Mouse (Mus musculus): Measurements from ENCODE around the gene Fam171a1. TPM values are rescaled to one million over a fixed set of nuclear protein-coding genes. Genes with fewer than 3 reads are reported as not detected.

Fam171a1 gene
- polyA plus RNA-seq, 1 experiment = 0.01 TPM

- no peak overlapping the region for H3K4me3 ChIP-seq (replicated peaks)
- no peaks in the 10 kb centered on the region for H3K36me3 ChIP-seq (ENCODE audit: control insufficient read depth)
- no peaks in the 10 kb centered on the region for H3K27me3 ChIP-seq (ENCODE audit: control insufficient read depth)
- no peaks in the 10 kb centered on the region for H3K9me3 ChIP-seq (ENCODE audit: control insufficient read depth, low read length)
- no peak for TF ChIP-seq TAL1 (IDR thresholded peaks at IDR 0.05; ENCODE audit: low read length)
- TF ChIP-seq GATA1 (IDR thresholded peaks at IDR 0.05; ENCODE audit: low read length) = no peak
- no peaks in the 10 kb centered on the region for H3K4me1 ChIP-seq (ENCODE audit: control insufficient read depth)
These were observed 33.6 kb downstream of the Fam171a1 start for GRCm38 (mm10) chr2:3147550-3148157.

GRCm38 (mm10) chr2:3148731-3149130, 34.7 kb downstream of the Fam171a1 start:
- no peak for TF ChIP-seq GATA1 (IDR thresholded peaks at IDR 0.05; ENCODE audit: low read length)
- no peak for TF ChIP-seq TAL1 (IDR thresholded peaks at IDR 0.05; ENCODE audit: low read length)
- Histone ChIP-seq H3K36me3 (ENCODE audit: control insufficient read depth) (no peaks in the 10 kb centered on the region), H3K4me3 (replicated peaks) (no peak overlapping the region), H3K4me1 (ENCODE audit: control insufficient read depth) (no peaks in the 10 kb centered on the region), H3K9me3 (ENCODE audit: control insufficient read depth, low read length) (no peaks in the 10 kb centered on the region), H3K27me3 (ENCODE audit: control insufficient read depth) (no peaks in the 10 kb centered on the region)

GRCm38 (mm10) chr2:3150324-3150723, 36.3 kb downstream of the Fam171a1 start:
- no peaks in the 10 kb centered on the region for H3K36me3 ChIP-seq (ENCODE audit: control insufficient read depth)
- no peaks in the 10 kb centered on the region for H3K9me3 ChIP-seq (ENCODE audit: control insufficient read depth, low read length)
- no peaks in the 10 kb centered on the region for H3K27me3 ChIP-seq (ENCODE audit: control insufficient read depth)
- H3K4me3 ChIP-seq (replicated peaks) = no peak overlapping the region
- TF ChIP-seq GATA1 (IDR thresholded peaks at IDR 0.05; ENCODE audit: low read length) (no peak), TAL1 (IDR thresholded peaks at IDR 0.05; ENCODE audit: low read length) (no peak)
- H3K4me1 ChIP-seq (ENCODE audit: control insufficient read depth) = no peaks in the 10 kb centered on the region

GRCm38 (mm10) chr2:3151336-3151735, 37.3 kb downstream of the Fam171a1 start:
- Histone ChIP-seq H3K27me3 (ENCODE audit: control insufficient read depth) (no peaks in the 10 kb centered on the region), H3K9me3 (ENCODE audit: control insufficient read depth, low read length) (no peaks in the 10 kb centered on the region), H3K36me3 (ENCODE audit: control insufficient read depth) (no peaks in the 10 kb centered on the region), H3K4me3 (replicated peaks) (no peak overlapping the region), H3K4me1 (ENCODE audit: control insufficient read depth) (no peaks in the 10 kb centered on the region)
- TF ChIP-seq GATA1 (IDR thresholded peaks at IDR 0.05; ENCODE audit: low read length) (no peak), TAL1 (IDR thresholded peaks at IDR 0.05; ENCODE audit: low read length) (no peak)

GRCm38 (mm10) chr2:3154091-3154665, 40.2 kb downstream of the Fam171a1 start:
- Histone ChIP-seq H3K27me3 (ENCODE audit: control insufficient read depth) (no peaks in the 10 kb centered on the region), H3K36me3 (ENCODE audit: control insufficient read depth) (no peaks in the 10 kb centered on the region), H3K4me1 (ENCODE audit: control insufficient read depth) (no peaks in the 10 kb centered on the region), H3K9me3 (ENCODE audit: control insufficient read depth, low read length) (no peaks in the 10 kb centered on the region), H3K4me3 (replicated peaks) (no peak overlapping the region)
- no peak for TF ChIP-seq GATA1 (IDR thresholded peaks at IDR 0.05; ENCODE audit: low read length)
- TF ChIP-seq TAL1 (IDR thresholded peaks at IDR 0.05; ENCODE audit: low read length) = no peak

GRCm38 (mm10) chr2:3154986-3155385, 41.0 kb downstream of the Fam171a1 start:
- Histone ChIP-seq H3K9me3 (ENCODE audit: control insufficient read depth, low read length) (no peaks in the 10 kb centered on the region), H3K27me3 (ENCODE audit: control insufficient read depth) (no peaks in the 10 kb centered on the region), H3K4me1 (ENCODE audit: control insufficient read depth) (no peaks in the 10 kb centered on the region), H3K4me3 (replicated peaks) (no peak overlapping the region), H3K36me3 (ENCODE audit: control insufficient read depth) (no peaks in the 10 kb centered on the region)
- TF ChIP-seq GATA1 (IDR thresholded peaks at IDR 0.05; ENCODE audit: low read length) (no peak), TAL1 (IDR thresholded peaks at IDR 0.05; ENCODE audit: low read length) (no peak)

- Histone ChIP-seq H3K9me3 (ENCODE audit: control insufficient read depth, low read length) (no peaks in the 10 kb centered on the region), H3K27me3 (ENCODE audit: control insufficient read depth) (no peaks in the 10 kb centered on the region), H3K4me1 (ENCODE audit: control insufficient read depth) (no peaks in the 10 kb centered on the region), H3K36me3 (ENCODE audit: control insufficient read depth) (no peaks in the 10 kb centered on the region), H3K4me3 (replicated peaks) (no peak overlapping the region)
- no peak for TF ChIP-seq TAL1 (IDR thresholded peaks at IDR 0.05; ENCODE audit: low read length)
- TF ChIP-seq GATA1 (IDR thresholded peaks at IDR 0.05; ENCODE audit: low read length) = no peak
These were observed 43.0 kb downstream of the Fam171a1 start for GRCm38 (mm10) chr2:3157030-3157429.

GRCm38 (mm10) chr2:3157661-3158344, 43.8 kb downstream of the Fam171a1 start:
- Histone ChIP-seq H3K9me3 (ENCODE audit: control insufficient read depth, low read length) (no peaks in the 10 kb centered on the region), H3K36me3 (ENCODE audit: control insufficient read depth) (no peaks in the 10 kb centered on the region), H3K4me3 (replicated peaks) (no peak overlapping the region), H3K4me1 (ENCODE audit: control insufficient read depth) (no peaks in the 10 kb centered on the region), H3K27me3 (ENCODE audit: control insufficient read depth) (no peaks in the 10 kb centered on the region)
- no peak for TF ChIP-seq GATA1 (IDR thresholded peaks at IDR 0.05; ENCODE audit: low read length)
- TF ChIP-seq TAL1 (IDR thresholded peaks at IDR 0.05; ENCODE audit: low read length) = no peak

- Histone ChIP-seq H3K36me3 (ENCODE audit: control insufficient read depth) (no peaks in the 10 kb centered on the region), H3K4me1 (ENCODE audit: control insufficient read depth) (no peaks in the 10 kb centered on the region), H3K4me3 (replicated peaks) (no peak overlapping the region), H3K9me3 (ENCODE audit: control insufficient read depth, low read length) (no peaks in the 10 kb centered on the region), H3K27me3 (ENCODE audit: control insufficient read depth) (no peaks in the 10 kb centered on the region; the same call in 1 of the 2 replicates)
- TF ChIP-seq GATA1 (IDR thresholded peaks at IDR 0.05; ENCODE audit: low read length) = no peak
- no peak for TF ChIP-seq TAL1 (IDR thresholded peaks at IDR 0.05; ENCODE audit: low read length)
These were observed 44.8 kb downstream of the Fam171a1 start for GRCm38 (mm10) chr2:3158682-3159412.
